Mouse (Mus musculus) lung, postnatal 25 days (tissue): Measurements from ENCODE around the gene Zfp184.
"Not testable (repeated sequence)": the region's sequence is repeated elsewhere in the genome, so short reads cannot be mapped to it uniquely, and the experiment has no call there.

Source experiments
- DNase-seq: peaks from one replicate; pipeline ENCODE4 v3.0.0; 2022; ENCODE audit warnings: low spot score

Gene Zfp184

GRCm38 (mm10) chr13:21944926-21945740, at the start of gene Zfp184:
Gene Zfp184 (plus strand): TSS chr13:21945094.
- peak; percentile 91 for DNase-seq

- no peak for DNase-seq
Observed at GRCm38 (mm10) chr13:21896549-21897244, 48.2 kb upstream of the Zfp184 start.

GRCm38 (mm10) chr13:21897245-21897634, 47.7 kb upstream of the Zfp184 start:
- no peak for DNase-seq

- DNase-seq, result not testable (repeated sequence)
Observed at GRCm38 (mm10) chr13:21900870-21901565, 43.9 kb upstream of the Zfp184 start.

- DNase-seq, result no peak
Observed at GRCm38 (mm10) chr13:21903500-21903899, 41.4 kb upstream of the Zfp184 start.

GRCm38 (mm10) chr13:21904090-21904489, 40.8 kb upstream of the Zfp184 start:
- not testable (repeated sequence) for DNase-seq

- DNase-seq, result no peak
Observed at GRCm38 (mm10) chr13:21906301-21906700, 38.6 kb upstream of the Zfp184 start.

- no peak for DNase-seq
Observed at GRCm38 (mm10) chr13:21906946-21907806, 37.7 kb upstream of the Zfp184 start.

GRCm38 (mm10) chr13:21907807-21908155, 37.1 kb upstream of the Zfp184 start:
- DNase-seq, result not testable (repeated sequence)

- no peak for DNase-seq
Observed at GRCm38 (mm10) chr13:21910735-21911134, 34.2 kb upstream of the Zfp184 start.

- no peak for DNase-seq
Observed at GRCm38 (mm10) chr13:21911147-21911546, 33.7 kb upstream of the Zfp184 start.

GRCm38 (mm10) chr13:21913854-21914253, 31.0 kb upstream of the Zfp184 start:
- DNase-seq, result no peak

- peak; percentile 54 for DNase-seq
Observed at GRCm38 (mm10) chr13:21914599-21914998, 30.3 kb upstream of the Zfp184 start.

GRCm38 (mm10) chr13:21915487-21915886, 29.4 kb upstream of the Zfp184 start:
- DNase-seq, result no peak

- no peak for DNase-seq
Observed at GRCm38 (mm10) chr13:21916056-21916455, 28.8 kb upstream of the Zfp184 start.

- no peak for DNase-seq
Observed at GRCm38 (mm10) chr13:21917040-21917439, 27.9 kb upstream of the Zfp184 start.

GRCm38 (mm10) chr13:21917480-21917879, 27.4 kb upstream of the Zfp184 start:
- DNase-seq, result no peak

- DNase-seq, result no peak
Observed at GRCm38 (mm10) chr13:21917992-21918391, 26.9 kb upstream of the Zfp184 start.

GRCm38 (mm10) chr13:21918570-21919419, 26.1 kb upstream of the Zfp184 start:
- peak; percentile 50 for DNase-seq

- no peak for DNase-seq
Observed at GRCm38 (mm10) chr13:21919836-21920431, 25.0 kb upstream of the Zfp184 start.
